Mouse (Mus musculus) CH12.LX (cell line): ENCODE data around the gene Terf2. TPM values are rescaled to one million over a fixed set of nuclear protein-coding genes. Genes with fewer than 3 reads are reported as not detected.

ENCODE experiments used
- DNase-seq: peaks from one replicate; pipeline ENCODE4 v3.0.0-alpha.2; 2013; ENCODE audit errors: extremely low read depth
- H3K27ac ChIP-seq: 2 replicates; pipeline ENCODE4 v1.5.1; 2012; ENCODE audit warnings: low read depth, mild to moderate bottlenecking, control low read depth, moderate library complexity; ENCODE audit not compliant: insufficient read depth
- H3K27me3 ChIP-seq: replicated peaks from 2 replicates; pipeline ENCODE3; 2012; ENCODE audit warnings: inconsistent platforms
- H3K36me3 ChIP-seq, 2 experiments: replicated peaks in 1 of 2; 2 replicates each; pipeline versions ENCODE3 to v1.6.1; 2012; ENCODE audit warnings: inconsistent platforms in 1 of 2, low read length in 1 of 2, mild to moderate bottlenecking in 1 of 2, mixed read lengths in 1 of 2, moderate library complexity in 1 of 2; ENCODE audit not compliant: control insufficient read depth in 1 of 2, insufficient read depth in 1 of 2
- H3K4me1 ChIP-seq, 2 experiments: 2 replicates each; pipeline ENCODE4 v1.6.1; 2012; ENCODE audit warnings: inconsistent platforms in 1 of 2, moderate library complexity in 1 of 2; ENCODE audit not compliant: insufficient read depth in 2 of 2, control insufficient read depth in 1 of 2
- H3K4me2 ChIP-seq: 2 replicates; pipeline ENCODE4 v1.6.1; 2012; ENCODE audit warnings: low read depth, mild to moderate bottlenecking, control low read depth; ENCODE audit not compliant: poor library complexity, insufficient read depth, severe bottlenecking
- H3K4me3 ChIP-seq, 3 experiments: fragments of 150-350 bp in 1 of 3; sonication (generic) in 1 of 3; replicated peaks in 1 of 3; 2 replicates each; pipeline versions ENCODE3 to v1.5.1; 2011 to 2012; ENCODE audit warnings: low read depth in 2 of 3, low read length in 2 of 3, mild to moderate bottlenecking in 2 of 3, moderate library complexity in 2 of 3, control low read depth in 1 of 3, improper control_type of control experiment in 1 of 3, inconsistent platforms in 1 of 3, mixed read lengths in 1 of 3; ENCODE audit not compliant: poor library complexity in 1 of 3
- H3K79me2 ChIP-seq: replicated peaks from 2 replicates; pipeline ENCODE4 v1.6.1; 2012; ENCODE audit warnings: mild to moderate bottlenecking, moderate library complexity; ENCODE audit not compliant: control insufficient read depth, poor library complexity, insufficient read depth, severe bottlenecking; ENCODE audit errors: extremely low read depth
- H3K9ac ChIP-seq: 2 replicates; pipeline ENCODE4 v1.6.1; 2012; ENCODE audit warnings: low read depth, mild to moderate bottlenecking, control low read depth, moderate library complexity; ENCODE audit not compliant: insufficient read depth
- H3K9me3 ChIP-seq: replicated peaks from 2 replicates; pipeline ENCODE3; 2012; ENCODE audit warnings: low read length, inconsistent platforms, mixed read lengths
- BHLHE40 ChIP-seq: IDR thresholded peaks from 2 replicates; pipeline ENCODE4 v1.6.1; 2011; ENCODE audit warnings: mild to moderate bottlenecking, low read depth, low read length, improper control_type of control experiment
- CHD1 ChIP-seq: IDR thresholded peaks from 2 replicates; pipeline ENCODE4 v1.6.1; 2012; ENCODE audit warnings: low read depth, low read length, improper control_type of control experiment, inconsistent platforms
- CHD2 ChIP-seq: IDR thresholded peaks from 2 replicates; pipeline ENCODE4 v1.6.1; 2011; ENCODE audit warnings: low read length, improper control_type of control experiment
- CTCF ChIP-seq, 2 experiments: IDR thresholded peaks in 1 of 2; conservative IDR thresholded peaks in 1 of 2; 2 replicates each; pipeline ENCODE4 v1.5.1; 2011 to 2012; ENCODE audit warnings: low read depth in 2 of 2, low read length in 2 of 2, improper control_type of control experiment in 1 of 2, inconsistent platforms in 1 of 2, mild to moderate bottlenecking in 1 of 2, moderate library complexity in 1 of 2
- E2F4 ChIP-seq: IDR thresholded peaks from 2 replicates; pipeline ENCODE4 v1.6.1; 2011; ENCODE audit warnings: low read depth, low read length, improper control_type of control experiment; ENCODE audit not compliant: insufficient replicate concordance
- ELF1 ChIP-seq: IDR thresholded peaks from 2 replicates; pipeline ENCODE4 v1.6.1; 2014; ENCODE audit warnings: low read depth, mild to moderate bottlenecking, inconsistent platforms, low read length, improper control_type of control experiment
- EP300 ChIP-seq: IDR thresholded peaks from 2 replicates; pipeline ENCODE4 v1.6.1; 2011; ENCODE audit warnings: low read length, improper control_type of control experiment
- ETS1 ChIP-seq: conservative IDR thresholded peaks from 2 replicates; pipeline ENCODE4 v1.6.1; 2012; ENCODE audit warnings: low read depth, mild to moderate bottlenecking, inconsistent platforms, low read length, improper control_type of control experiment, moderate library complexity
- IRF4 ChIP-seq: IDR thresholded peaks from 2 replicates; pipeline ENCODE4 v1.6.1; 2014; ENCODE audit warnings: low read depth, mild to moderate bottlenecking, inconsistent platforms, low read length, improper control_type of control experiment
- JUND ChIP-seq: conservative IDR thresholded peaks from 2 replicates; pipeline ENCODE4 v1.6.1; 2011; ENCODE audit warnings: low read depth, low read length, improper control_type of control experiment
- MAFK ChIP-seq: IDR thresholded peaks from 2 replicates; pipeline ENCODE4 v1.6.1; 2011; ENCODE audit warnings: low read length, improper control_type of control experiment; ENCODE audit not compliant: insufficient replicate concordance
- MAX ChIP-seq: IDR thresholded peaks from 2 replicates; pipeline ENCODE4 v1.6.1; 2011; ENCODE audit warnings: low read length, improper control_type of control experiment
- MEF2A ChIP-seq: IDR thresholded peaks from 2 replicates; pipeline ENCODE4 v1.6.1; 2014; ENCODE audit warnings: low read depth, mild to moderate bottlenecking, inconsistent platforms, low read length, improper control_type of control experiment, borderline replicate concordance
- MXI1 ChIP-seq: IDR thresholded peaks from 2 replicates; pipeline ENCODE4 v1.6.1; 2011; ENCODE audit warnings: mild to moderate bottlenecking, low read depth, low read length, improper control_type of control experiment
- MYC ChIP-seq: IDR thresholded peaks from 2 replicates; pipeline ENCODE4 v1.6.1; 2011; ENCODE audit warnings: low read depth, mild to moderate bottlenecking, improper control_type of control experiment, low read length
- NELFE ChIP-seq: IDR thresholded peaks from 2 replicates; pipeline ENCODE4 v1.6.1; 2011; ENCODE audit warnings: low read depth, low read length, improper control_type of control experiment
- PAX5 ChIP-seq: IDR thresholded peaks from 2 replicates; pipeline ENCODE4 v1.6.1; 2012; ENCODE audit warnings: low read length, inconsistent platforms, mixed read lengths
- POLR2A ChIP-seq: IDR thresholded peaks from 2 replicates; pipeline ENCODE4 v1.6.1; 2011; ENCODE audit warnings: low read depth, mild to moderate bottlenecking, improper control_type of control experiment, low read length
- POLR2AphosphoS2 ChIP-seq: IDR thresholded peaks from 2 replicates; pipeline ENCODE4 v1.6.1; 2011; ENCODE audit warnings: low read depth, low read length, improper control_type of control experiment
- SIN3A ChIP-seq: IDR thresholded peaks from 2 replicates; pipeline ENCODE4 v1.6.1; 2012; ENCODE audit warnings: low read length, improper control_type of control experiment, inconsistent platforms
- SMC3 ChIP-seq: IDR thresholded peaks from 2 replicates; pipeline ENCODE4 v1.6.1; 2011; ENCODE audit warnings: low read depth, low read length, improper control_type of control experiment
- TBP ChIP-seq: conservative IDR thresholded peaks from 2 replicates; pipeline ENCODE4 v1.6.1; 2011; ENCODE audit warnings: low read depth, low read length, improper control_type of control experiment
- TCF12 ChIP-seq: IDR thresholded peaks from 2 replicates; pipeline ENCODE4 v1.6.1; 2014; ENCODE audit warnings: low read depth, mild to moderate bottlenecking, inconsistent platforms, low read length, improper control_type of control experiment
- UBTF ChIP-seq: IDR thresholded peaks from 2 replicates; pipeline ENCODE4 v1.6.1; 2012; ENCODE audit warnings: low read depth, mild to moderate bottlenecking, inconsistent platforms, low read length, improper control_type of control experiment, moderate library complexity
- USF1 ChIP-seq: IDR thresholded peaks from 2 replicates; pipeline ENCODE4 v1.6.1; 2014; ENCODE audit warnings: low read depth, mild to moderate bottlenecking, inconsistent platforms, low read length, improper control_type of control experiment
- USF2 ChIP-seq: conservative IDR thresholded peaks from 2 replicates; pipeline ENCODE4 v1.6.1; 2011; ENCODE audit warnings: low read depth, low read length, improper control_type of control experiment
- ZC3H11A ChIP-seq: IDR thresholded peaks from 2 replicates; pipeline ENCODE4 v1.6.1; 2012; ENCODE audit warnings: low read depth, mild to moderate bottlenecking, inconsistent platforms, low read length, improper control_type of control experiment
- ZKSCAN1 ChIP-seq: IDR thresholded peaks from 2 replicates; pipeline ENCODE4 v1.6.1; 2012; ENCODE audit warnings: low read depth, inconsistent platforms, low read length, improper control_type of control experiment, borderline replicate concordance
- ZMIZ1 ChIP-seq: IDR thresholded peaks from 2 replicates; pipeline ENCODE4 v1.6.1; 2012; ENCODE audit warnings: low read depth, mild to moderate bottlenecking, inconsistent platforms, low read length, improper control_type of control experiment
- dilution Hi-C: fragments of 300-500 bp; cut with MboI; formaldehyde crosslinking; loops from 2 replicates; pipeline ENCODE4 v1.14.3; 2020; ENCODE audit warnings: low sequenced_read_pairs; ENCODE audit not compliant: extremely low pct_unique_long_range_greater_than_20kb, extremely low pct_ligation_motif_present
- in situ Hi-C: fragments of 300-500 bp; cut with MboI; formaldehyde crosslinking; loops from 3 replicates; pipeline ENCODE4 v1.14.3; 2019; ENCODE audit warnings: low sequenced_read_pairs, low pct_ligation_motif_present, low pct_unique_long_range_greater_than_20kb, mixed read lengths
- polyA plus RNA-seq: library from polyadenylated mRNA; unstranded; fragments of >175 nt; gene quantifications from 2 replicates; pipeline ENCODE4 v1.2.1, GENCODE M21; 2012; ENCODE audit warnings: low read depth; ENCODE audit not compliant: insufficient read length
- total RNA-seq, 2 experiments: library from RNA; depleted of rRNA; stranded (reverse); fragments of 300-350 nt in 1 of 2; fragments of >200 nt in 1 of 2; gene quantifications; 2 replicates each; pipeline ENCODE4 v1.2.3; 2012 to 2014

Gene Terf2
- total and polyA plus RNA-seq, 3 experiments: 12.5 to 33.7 (median 18.3) TPM

DNA sequence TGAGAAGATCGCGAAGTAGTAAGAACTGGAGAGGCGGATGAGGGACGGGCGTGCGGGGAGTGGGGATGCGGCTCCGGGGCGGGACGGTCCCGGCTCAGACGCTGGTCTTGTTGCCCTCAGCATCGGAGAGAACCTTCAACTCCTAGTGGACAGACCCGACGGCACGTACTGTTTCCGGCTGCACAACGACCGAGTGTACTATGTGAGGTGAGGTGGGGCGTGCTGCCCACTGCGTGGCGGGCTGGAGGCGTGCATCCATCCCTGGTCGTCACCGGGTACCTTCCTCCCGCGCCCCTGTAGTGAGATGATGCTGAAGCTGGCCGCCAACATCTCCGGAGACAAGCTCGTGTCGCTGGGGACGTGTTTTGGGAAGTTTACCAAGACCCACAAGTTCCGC is 39.4 kb downstream of the Terf2 start:
- H3K4me2 ChIP-seq: no peak overlapping the region; the same call in 1 of the 2 replicates
- peaks cover 39% of the 10 kb centered on the region for H3K79me2 ChIP-seq
- no peaks in the 10 kb centered on the region for H3K9me3 ChIP-seq
- peaks cover 37 to 59% of the 10 kb centered on the region in 2 experiments for H3K36me3 ChIP-seq
- H3K9ac ChIP-seq: peak overlapping the region; percentile 68
- in situ Hi-C loops: no loop called here
- no peaks in the 10 kb centered on the region for H3K27me3 ChIP-seq
- peak; percentile 48 for DNase-seq
- H3K4me1 ChIP-seq: peaks cover 0 to 35% of the 10 kb centered on the region in 2 experiments; a peak in 2 of 4 replicates
- dilution Hi-C loops: no loop called here
- H3K27ac ChIP-seq: peak overlapping the region; percentile 49
- TF ChIP-seq MAFK (no peak), NELFE (no peak), ELF1 (no peak), BHLHE40 (no peak), POLR2AphosphoS2 (no peak), ZC3H11A (no peak), MYC (no peak), MAX (no peak; the same call in 1 of the 2 replicates), POLR2A (no peak), UBTF (no peak), EP300 (no peak), E2F4 (no peak)
- H3K4me3 ChIP-seq: peak overlapping the region; percentile 79 to 99 (median 88)

GRCm38 (mm10) chr8:107056076-107056972 is 40.0 kb downstream of the Terf2 start, which contains the start of the genes Cog8 and Nip7:
TSS of gene Cog8 (minus strand) at chr8:107056689.
TSS of gene Nip7 (plus strand) at chr8:107056877.
- H3K4me1 ChIP-seq: peaks cover 0 to 30% of the 10 kb centered on the region in 2 experiments; a peak in 2 of 4 replicates
- in situ Hi-C loops (no loop called here), dilution Hi-C loops (no loop called here)
- H3K79me2 ChIP-seq: peaks cover 39% of the 10 kb centered on the region
- peak within 1 kb of the TSS; percentile 80 for H3K4me2 ChIP-seq
- peak within 1 kb of the TSS; percentile 68 for H3K9ac ChIP-seq
- H3K9me3 ChIP-seq: no peaks in the 10 kb centered on the region
- peak; percentile 98 for DNase-seq
- peak within 1 kb of the TSS; percentile 51 for H3K27ac ChIP-seq
- H3K27me3 ChIP-seq: no peaks in the 10 kb centered on the region
- H3K4me3 ChIP-seq: peak within 1 kb of the TSS; percentile 88 to 99 (median 98)
- H3K36me3 ChIP-seq: peaks cover 43 to 66% of the 10 kb centered on the region in 2 experiments
- TF ChIP-seq E2F4: no peak
- peak; percentile 92 for TF ChIP-seq TCF12
- TF ChIP-seq ETS1: peak; percentile 45; the same call in 1 of the 2 replicates
- peak; percentile 83 for TF ChIP-seq TBP
- TF ChIP-seq USF1: no peak
- TF ChIP-seq MAX: peak; percentile 90
- no peak for TF ChIP-seq UBTF
- no peak for TF ChIP-seq CHD1
- no peak for TF ChIP-seq PAX5
- peak; percentile 91 for TF ChIP-seq SIN3A
- TF ChIP-seq MEF2A: peak; percentile 66; the same call in 1 of the 2 replicates
- 0 out of 2 replicates have a peak, but pooled peaks have one; percentile 37 for TF ChIP-seq ZMIZ1
- TF ChIP-seq USF2: no peak
- TF ChIP-seq MXI1: peak; percentile 94
- peak; percentile 92 for TF ChIP-seq MYC
- TF ChIP-seq MAFK: no peak
- TF ChIP-seq POLR2AphosphoS2: no peak
- TF ChIP-seq ELF1: peak; percentile 98
- TF ChIP-seq EP300: no peak
- TF ChIP-seq JUND: no peak
- TF ChIP-seq ZKSCAN1: no peak
- TF ChIP-seq NELFE: peak; percentile 83
- TF ChIP-seq CTCF (conservative IDR thresholded peaks at IDR 0.05 in 1 of 2, IDR thresholded peaks at IDR 0.05 in 1 of 2; ENCODE audit: low read depth in 2 of 2, low read length in 2 of 2): no peak; a peak in 1 of 4 replicates
- no peak for TF ChIP-seq SMC3
- 0 out of 2 replicates have a peak, but pooled peaks have one; percentile 48 for TF ChIP-seq BHLHE40
- TF ChIP-seq POLR2A: peak; percentile 86
- peak; percentile 64 for TF ChIP-seq CHD2
- TF ChIP-seq IRF4: peak; percentile 74; the same call in 1 of the 2 replicates
